In genomic region chr2:163101646-163102203, GRCm38 (mm10) we compare ENCODE assay signal across 9 mouse cellular contexts. TPM values are rescaled to one million over a fixed set of nuclear protein-coding genes. Genes with fewer than 3 reads are reported as not detected.
DNase-seq lines count a peak whose midpoint lies in the region; ATAC-seq and TF ChIP-seq lines count a peak whose summit lies in the region.
"Had no signal": no experiment of that assay in that cellular context is flagged by ENCODE, and none has a peak within 500 bp of the region (broad histone marks: within the 10 kb centered on the region; RNA-seq: fewer than 3 reads in every experiment).

No protein-coding gene starts in this region.

- no peak overlapping the region for H3K4me3 ChIP-seq in ES-Bruce4 (ENCODE audit: low read depth, low read length)
- no peak overlapping the region for H3K4me3 ChIP-seq in embryonic facial prominence, embryonic 15.5 days (replicated peaks)

- no peak overlapping the region for H3K27ac ChIP-seq in ES-Bruce4 (ENCODE audit: insufficient read depth, low read length)
- H3K27ac ChIP-seq in embryonic facial prominence, embryonic 15.5 days (replicated peaks) = no peak overlapping the region

- no peak for TF ChIP-seq POLR2A in ES-Bruce4 (IDR thresholded peaks at IDR 0.05; ENCODE audit: insufficient read depth, low read length)

- TF ChIP-seq EP300 in ES-Bruce4 (IDR thresholded peaks at IDR 0.05; ENCODE audit: insufficient read depth, low read depth, low read length) = no peak

- peak; percentile 88 for TF ChIP-seq CTCF in ES-Bruce4 (IDR thresholded peaks at IDR 0.05; ENCODE audit: low read depth, low read length)

- WGBS in embryonic facial prominence, embryonic 15.5 days = 2% methylated on average over 10 of the region's 10 CpGs

- ATAC-seq in embryonic facial prominence, embryonic 15.5 days (ENCODE audit: insufficient number of reproducible peaks, low FRiP score, low TSS enrichment, low read depth) = peak; percentile 44; the same call in 1 of the 2 replicates
- ATAC-seq in activated CD4-positive, CD25-positive, alpha-beta regulatory T cell, adult 4 months = no peak

- H3K4me1 ChIP-seq in ES-Bruce4 (ENCODE audit: control insufficient read depth, insufficient read depth, low read length) = peaks cover 3% of the 10 kb centered on the region
- H3K4me1 ChIP-seq in embryonic facial prominence, embryonic 15.5 days = peaks cover 21% of the 10 kb centered on the region

- peak; percentile 81 for DNase-seq in adrenal gland, postnatal 14 days
- peak; percentile 74 to 81 for DNase-seq in heart, postnatal 10 days
- DNase-seq in layer of hippocampus, postnatal 10 days (ENCODE audit: low spot score in 2 of 2) = peak; percentile 82 to 87
- peak; percentile 79 for DNase-seq in lung, postnatal 36 days
- peak; percentile 7 to 17 for DNase-seq in right cerebral cortex, postnatal 36 days (ENCODE audit: low spot score in 2 of 2)

- no peaks in the 10 kb centered on the region for H3K9me3 ChIP-seq in ES-Bruce4 (replicated peaks; ENCODE audit: control insufficient read depth, insufficient read depth, low read length, poor library complexity, severe bottlenecking)
- no peaks in the 10 kb centered on the region for H3K9me3 ChIP-seq in embryonic facial prominence, embryonic 15.5 days (replicated peaks)

- intact Hi-C loops in heart, postnatal 10 days (cut with DNase I) = loop anchor here (1.0 to 5.0 kb wide), 3 partner anchors 101 to 300 kb away; partner anchors contain the start of gene Tox2

- no peaks in the 10 kb centered on the region for H3K36me3 ChIP-seq in ES-Bruce4 (ENCODE audit: control insufficient read depth, insufficient read depth, low read length, poor library complexity, severe bottlenecking)
- H3K36me3 ChIP-seq in embryonic facial prominence, embryonic 15.5 days = no peaks in the 10 kb centered on the region

- no peaks in the 10 kb centered on the region for H3K27me3 ChIP-seq in ES-Bruce4 (ENCODE audit: control insufficient read depth, insufficient read depth, low read length, poor library complexity, severe bottlenecking)
- H3K27me3 ChIP-seq in embryonic facial prominence, embryonic 15.5 days = 0 out of 2 replicates have a peak, but pooled peaks cover 2% of the 10 kb centered on the region

- H3K4me2 ChIP-seq in embryonic facial prominence, embryonic 15.5 days (replicated peaks) = no peak overlapping the region

- H3K9ac ChIP-seq in ES-Bruce4 (ENCODE audit: low read depth, poor library complexity, severe bottlenecking) = no peak overlapping the region
- no peak overlapping the region for H3K9ac ChIP-seq in embryonic facial prominence, embryonic 15.5 days

RNA-seq across cellular contexts. Expression of gene Gtsf1l, which starts 14.1 kb away (rescaled TPM):
- polyA plus RNA-seq in ES-Bruce4 (2011; ENCODE audit: insufficient read depth, insufficient read length, low read depth, missing spikeins) = 34.9 and 36.3 TPM in 2 replicates
- total RNA-seq in adrenal gland, postnatal 14 days (2021) = not detected in 2 replicates
- 0.48 TPM in 1 of 2 replicates, not detected in the other for polyA plus RNA-seq in embryonic facial prominence, embryonic 15.5 days (2015; fragmentation: Nextera tagmentation; extraction: Ambion mirVana)
- not detected for total RNA-seq in heart, postnatal 10 days (2021)
- not detected for total RNA-seq in layer of hippocampus, postnatal 10 days (2021)
- polyA plus RNA-seq in activated CD4-positive, CD25-positive, alpha-beta regulatory T cell, adult 4 months (2017; shearing (Covaris generic)) = not detected
- polyA plus RNA-seq: heart, embryonic 16.5 days had no signal

RNA-seq across cellular contexts. Expression of gene Mybl2, which starts 47.2 kb away (rescaled TPM):
- 471 and 519 TPM in 2 replicates for polyA plus RNA-seq in ES-Bruce4 (2011; ENCODE audit: insufficient read depth, insufficient read length, low read depth, missing spikeins)
- total RNA-seq in adrenal gland, postnatal 14 days (2021) = 6.2 and 6.8 TPM in 2 replicates
- polyA plus RNA-seq in embryonic facial prominence, embryonic 15.5 days (2015; fragmentation: Nextera tagmentation; extraction: Ambion mirVana) = 23.3 and 24.8 TPM in 2 replicates
- 1 to 10 TPM; 4.6 to 5.4 TPM for total RNA-seq in heart, postnatal 10 days (2021)
- total RNA-seq in layer of hippocampus, postnatal 10 days (2021) = 1 to 10 TPM; 2.6 to 3.4 TPM
- 1 to 10 TPM; 3.2 to 4.7 TPM for polyA plus RNA-seq in activated CD4-positive, CD25-positive, alpha-beta regulatory T cell, adult 4 months (2017; shearing (Covaris generic))

Comparison
In these comparisons a context has a peak if more than half of its experiments do, and no peak if none do; other contexts are left out.
1. DNase-seq: peak in every context shown above with its lines; median percentile 84 in layer of hippocampus, postnatal 10 days; 81 in adrenal gland, postnatal 14 days; 79 in lung, postnatal 36 days; 78 in heart, postnatal 10 days; 12 in right cerebral cortex, postnatal 36 days.